Mouse (Mus musculus) midbrain, embryonic 13.5 days (tissue): ENCODE results near the gene Cryab. TPM values are rescaled to one million over a fixed set of nuclear protein-coding genes. Genes with fewer than 3 reads are reported as not detected.

Source experiments
- polyA plus RNA-seq: library from polyadenylated mRNA; unstranded; fragments of >200 nt; fragmentation: Nextera tagmentation; extraction: Ambion mirVana; gene quantifications from 2 replicates; pipeline ENCODE4 v1.2.1, GENCODE M21; 2015

Gene Cryab
- polyA plus RNA-seq, 1 experiment from 2014 or later = 3.5 TPM

Other genes with a start within 250 kb of the Cryab start
- 115 and 123 TPM in 2 replicates for gene Pts, start 222.6 kb upstream of the Cryab start, polyA plus RNA-seq
- gene Il18, start 196.5 kb upstream of the Cryab start, polyA plus RNA-seq = 27.3 and 29.4 TPM in 2 replicates
- gene Bco2, start 196.1 kb upstream of the Cryab start, polyA plus RNA-seq = 0.28 and 0.34 TPM in 2 replicates
- gene Tex12, start 190.0 kb upstream of the Cryab start, polyA plus RNA-seq = 0.32 and 0.50 TPM in 2 replicates
- gene Sdhd, start 147.5 kb upstream of the Cryab start, polyA plus RNA-seq = 209 and 210 TPM in 2 replicates
- gene Timm8b, start 147.4 kb upstream of the Cryab start, polyA plus RNA-seq = 386 and 397 TPM in 2 replicates
- gene Pih1d2, start 134.0 kb upstream of the Cryab start, polyA plus RNA-seq = 5.5 and 6.5 TPM in 2 replicates
- gene Nkapd1, start 133.9 kb upstream of the Cryab start, polyA plus RNA-seq = 23.5 and 23.8 TPM in 2 replicates
- 40.9 and 42.1 TPM in 2 replicates for gene Dlat, start 91.5 kb upstream of the Cryab start, polyA plus RNA-seq
- 33.4 and 36.6 TPM in 2 replicates for gene Dixdc1, start 11.8 kb upstream of the Cryab start, polyA plus RNA-seq
- gene 2310030G06Rik, start 4.8 kb upstream of the Cryab start, polyA plus RNA-seq = 0.50 and 1.1 TPM in 2 replicates
- 0.42 and 0.54 TPM in 2 replicates for gene Hspb2, start 1.0 kb downstream of the Cryab start, polyA plus RNA-seq
- 11.5 and 14.3 TPM in 2 replicates for gene Fdxacb1, start 16.9 kb downstream of the Cryab start, polyA plus RNA-seq
- gene Alg9, start 23.7 kb downstream of the Cryab start, polyA plus RNA-seq = 51.6 and 53.5 TPM in 2 replicates
- 59.9 and 61.7 TPM in 2 replicates for gene 1110032A03Rik, start 24.2 kb downstream of the Cryab start, polyA plus RNA-seq
- gene Ppp2r1b, start 94.0 kb downstream of the Cryab start, polyA plus RNA-seq = 56.1 and 58.0 TPM in 2 replicates